Mouse (Mus musculus) ES-Bruce4 (cell line): Measurements from ENCODE around the gene Tnc.

Experiments
- CTCF ChIP-seq: IDR thresholded peaks from one replicate; pipeline ENCODE4 v1.8.1; 2011; ENCODE audit warnings: low read depth, low read length
- EP300 ChIP-seq: IDR thresholded peaks from 2 replicates; pipeline ENCODE4 v1.6.1; 2011; ENCODE audit warnings: low read depth, low read length; ENCODE audit not compliant: insufficient read depth
- POLR2A ChIP-seq: IDR thresholded peaks from one replicate; pipeline ENCODE4 v1.8.1; 2011; ENCODE audit warnings: low read length; ENCODE audit not compliant: insufficient read depth

- TF ChIP-seq CTCF (no peak), POLR2A (no peak), EP300 (no peak)
Measured at GRCm38 (mm10) chr4:63935314-63935713, 111.5 kb downstream of the Tnc start.
